18 mouse cellular contexts compared by ENCODE assay signal in the genomic region with DNA sequence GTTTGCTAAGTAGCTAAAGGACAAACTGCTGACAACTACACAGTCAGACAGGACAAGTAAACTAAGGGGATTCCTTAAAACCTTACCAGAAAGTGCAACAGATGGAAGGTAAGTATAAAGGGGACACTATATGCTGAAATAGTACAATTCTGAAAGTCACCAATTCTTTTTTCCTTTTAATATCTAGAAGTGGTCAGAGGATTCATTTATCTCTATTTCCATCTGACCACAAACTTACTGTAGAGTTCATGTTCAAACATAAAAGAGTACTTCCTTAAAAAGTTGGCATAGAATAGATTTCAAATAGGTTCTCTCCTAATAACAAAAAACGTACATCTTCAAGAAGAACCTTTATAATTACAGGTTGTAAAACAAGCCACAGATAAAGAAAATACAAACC.
"Had no signal": no experiment of that assay in that cellular context is flagged by ENCODE, and none has a peak within 500 bp of the region (broad histone marks: within the 10 kb centered on the region; RNA-seq: fewer than 3 reads in every experiment).

No protein-coding gene starts in this region.

- DNase-seq: lung, adult 18-20 months; lung, embryonic 14.5 days; lung, postnatal 14 days; lung, postnatal 36 days; midbrain, embryonic 14.5 days; right cerebral cortex, postnatal 14 days; thymus, adult 2 months; thymus, postnatal 14 days; thymus, postnatal 36 days had no signal

- H3K4me3 ChIP-seq: midbrain, embryonic 10.5 days; midbrain, embryonic 12.5 days; myocyte; neural tube, embryonic 13.5 days; neural tube, embryonic 15.5 days; stomach, embryonic 15.5 days had no signal

- H3K9me3 ChIP-seq: midbrain, embryonic 10.5 days; midbrain, embryonic 12.5 days; neural tube, embryonic 13.5 days; neural tube, embryonic 15.5 days; stomach, embryonic 15.5 days had no signal

- H3K27me3 ChIP-seq: midbrain, embryonic 12.5 days; neural tube, embryonic 13.5 days; neural tube, embryonic 15.5 days; stomach, embryonic 15.5 days had no signal

- H3K9ac ChIP-seq: lung, embryonic 14.5 days; midbrain, embryonic 12.5 days; neural tube, embryonic 13.5 days; neural tube, embryonic 15.5 days; stomach, embryonic 15.5 days had no signal

- H3K4me1 ChIP-seq: midbrain, embryonic 10.5 days; midbrain, embryonic 12.5 days; neural tube, embryonic 13.5 days; neural tube, embryonic 15.5 days; stomach, embryonic 15.5 days had no signal

- H3K27ac ChIP-seq: macrophage; midbrain, embryonic 10.5 days; midbrain, embryonic 12.5 days; neural tube, embryonic 13.5 days; neural tube, embryonic 15.5 days; stomach, embryonic 15.5 days; stomach, postnatal 0 days had no signal

- ATAC-seq: midbrain, embryonic 16.5 days had no signal
